Mouse (Mus musculus): Measurements from ENCODE around the gene Mrfap1. TPM values are rescaled to one million over a fixed set of nuclear protein-coding genes. Genes with fewer than 3 reads are reported as not detected.

The Mrfap1 gene
- total and polyA plus RNA-seq, 3 experiments: 211 to 317 (median 312) TPM

DNA sequence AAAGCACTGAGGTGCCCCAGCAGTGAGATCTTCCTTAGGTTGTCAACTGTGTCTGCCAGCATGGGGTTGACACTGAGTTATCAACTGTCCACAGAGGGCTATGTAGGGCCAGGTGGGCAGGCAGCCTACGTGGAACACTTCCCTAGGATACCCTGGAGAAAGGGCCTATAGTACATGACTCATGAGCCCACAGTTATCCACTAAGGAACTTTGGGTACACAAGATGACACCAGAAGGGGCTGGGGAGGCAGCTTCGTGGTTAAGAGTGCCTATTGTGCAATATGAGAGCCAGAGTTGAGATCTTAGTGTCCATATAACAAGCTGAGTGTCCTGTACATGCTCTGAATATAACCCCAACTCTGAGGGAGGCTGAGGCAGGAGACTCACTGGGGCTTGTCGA lies 27.0 kb downstream of the Mrfap1 start:
- no peaks in the 10 kb centered on the region for H3K36me3 ChIP-seq (replicated peaks in 1 of 2; ENCODE audit: control insufficient read depth in 1 of 2, insufficient read depth in 1 of 2, low read length in 1 of 2)
- H3K27ac ChIP-seq (ENCODE audit: insufficient read depth, low read depth): no peak overlapping the region
- no peaks in the 10 kb centered on the region for H3K79me2 ChIP-seq (replicated peaks; ENCODE audit: control insufficient read depth, extremely low read depth, insufficient read depth, poor library complexity, severe bottlenecking)
- peaks cover 45% of the 10 kb centered on the region for H3K27me3 ChIP-seq (replicated peaks)
- no peak overlapping the region for H3K4me3 ChIP-seq (replicated peaks in 1 of 3; ENCODE audit: low read depth in 2 of 3, low read length in 2 of 3, poor library complexity in 1 of 3)
- no peak for DNase-seq (ENCODE audit: extremely low read depth)
- no peak overlapping the region for H3K9ac ChIP-seq (ENCODE audit: insufficient read depth, low read depth)
- no peak overlapping the region for H3K4me2 ChIP-seq (ENCODE audit: insufficient read depth, low read depth, poor library complexity, severe bottlenecking)
- in situ Hi-C loops (cut with MboI; ENCODE audit: low pct_ligation_motif_present, low pct_unique_long_range_greater_than_20kb, low sequenced_read_pairs): no loop called here
- H3K9me3 ChIP-seq (replicated peaks; ENCODE audit: low read length): no peaks in the 10 kb centered on the region
- TF ChIP-seq RCOR1 (conservative IDR thresholded peaks at IDR 0.05; ENCODE audit: low read depth, low read length) (no peak), UBTF (IDR thresholded peaks at IDR 0.05; ENCODE audit: low read depth, low read length) (no peak), EP300 (IDR thresholded peaks at IDR 0.05; ENCODE audit: low read length) (no peak), ZC3H11A (IDR thresholded peaks at IDR 0.05; ENCODE audit: low read depth, low read length) (no peak), MAX (IDR thresholded peaks at IDR 0.05; ENCODE audit: low read length) (no peak), PAX5 (IDR thresholded peaks at IDR 0.05; ENCODE audit: low read length) (no peak), KAT2A (IDR thresholded peaks at IDR 0.05; ENCODE audit: insufficient replicate concordance, low read length) (no peak), RAD21 (IDR thresholded peaks at IDR 0.05; ENCODE audit: low read depth, low read length) (no peak), MAZ (IDR thresholded peaks at IDR 0.05; ENCODE audit: low read depth, low read length) (no peak), USF1 (IDR thresholded peaks at IDR 0.05; ENCODE audit: low read depth, low read length) (no peak), NELFE (IDR thresholded peaks at IDR 0.05; ENCODE audit: low read depth, low read length) (no peak), SIN3A (IDR thresholded peaks at IDR 0.05; ENCODE audit: low read length) (no peak), TBP (conservative IDR thresholded peaks at IDR 0.05; ENCODE audit: low read depth, low read length) (no peak), ELF1 (IDR thresholded peaks at IDR 0.05; ENCODE audit: low read depth, low read length) (no peak), MAFK (IDR thresholded peaks at IDR 0.05; ENCODE audit: insufficient replicate concordance, low read length) (no peak)
- dilution Hi-C loops (cut with MboI; ENCODE audit: extremely low pct_ligation_motif_present, extremely low pct_unique_long_range_greater_than_20kb, low sequenced_read_pairs): no loop called here
- peaks cover 0 to 9% of the 10 kb centered on the region in 2 experiments; a peak in 3 of 4 replicates for H3K4me1 ChIP-seq (ENCODE audit: control insufficient read depth in 1 of 2, insufficient read depth in 2 of 2)

DNA sequence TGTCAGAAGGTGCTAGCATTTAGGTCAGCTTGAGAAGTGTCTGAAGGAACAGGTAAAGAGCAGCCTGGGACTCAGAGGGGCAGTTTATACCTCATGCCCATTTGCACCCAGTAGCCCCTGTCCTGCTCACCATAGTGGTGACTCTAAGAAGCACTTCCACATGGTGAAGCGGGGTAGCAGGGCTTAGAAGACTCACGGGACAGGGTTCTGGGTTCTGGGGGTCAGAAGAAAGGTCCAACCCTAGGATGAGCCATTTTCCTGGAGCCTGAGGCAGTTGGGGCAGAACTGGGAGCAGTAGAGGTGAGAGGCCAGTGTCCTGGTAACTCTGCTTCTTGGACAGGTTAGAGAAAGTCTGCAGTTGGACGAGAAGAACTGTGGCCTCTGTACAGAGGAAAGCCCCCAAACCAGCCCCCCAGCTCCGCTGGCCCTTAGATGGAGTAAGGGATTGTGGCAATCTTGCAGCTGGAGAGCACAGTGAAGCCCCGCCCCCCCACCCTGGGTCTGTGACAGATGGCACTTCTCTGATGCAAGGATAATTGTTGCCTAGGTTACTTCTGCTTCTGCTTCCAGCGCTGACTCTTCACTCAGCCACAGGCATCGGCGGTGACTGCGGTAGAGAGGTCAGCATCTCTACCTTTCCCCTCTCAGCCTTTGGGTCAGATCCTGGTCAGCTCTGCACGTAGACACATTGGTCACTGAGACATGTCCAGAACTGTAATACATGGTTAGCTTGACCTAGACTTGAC lies 29.4 kb downstream of the Mrfap1 start:
- peaks cover 0 to 12% of the 10 kb centered on the region in 2 experiments; a peak in 3 of 4 replicates for H3K4me1 ChIP-seq (ENCODE audit: control insufficient read depth in 1 of 2, insufficient read depth in 2 of 2)
- peaks cover 52% of the 10 kb centered on the region for H3K27me3 ChIP-seq (replicated peaks)
- H3K9me3 ChIP-seq (replicated peaks; ENCODE audit: low read length): peaks cover 18% of the 10 kb centered on the region
- H3K79me2 ChIP-seq (replicated peaks; ENCODE audit: control insufficient read depth, extremely low read depth, insufficient read depth, poor library complexity, severe bottlenecking): no peaks in the 10 kb centered on the region
- no peak overlapping the region for H3K27ac ChIP-seq (ENCODE audit: insufficient read depth, low read depth)
- peak overlapping the region; percentile 26; the same call in 1 of the 2 replicates for H3K4me2 ChIP-seq (ENCODE audit: insufficient read depth, low read depth, poor library complexity, severe bottlenecking)
- in situ Hi-C loops (cut with MboI; ENCODE audit: low pct_ligation_motif_present, low pct_unique_long_range_greater_than_20kb, low sequenced_read_pairs): no loop called here
- peak; percentile 29 for DNase-seq (ENCODE audit: extremely low read depth)
- no peak overlapping the region for H3K9ac ChIP-seq (ENCODE audit: insufficient read depth, low read depth)
- H3K4me3 ChIP-seq (replicated peaks in 1 of 3; ENCODE audit: low read depth in 2 of 3, low read length in 2 of 3, poor library complexity in 1 of 3): no peak overlapping the region
- dilution Hi-C loops (cut with MboI; ENCODE audit: extremely low pct_ligation_motif_present, extremely low pct_unique_long_range_greater_than_20kb, low sequenced_read_pairs): no loop called here
- H3K36me3 ChIP-seq (replicated peaks in 1 of 2; ENCODE audit: control insufficient read depth in 1 of 2, insufficient read depth in 1 of 2, low read length in 1 of 2): no peaks in the 10 kb centered on the region
- TF ChIP-seq MEF2A (IDR thresholded peaks at IDR 0.05; ENCODE audit: borderline replicate concordance, low read depth, low read length) (no peak), GABPA (IDR thresholded peaks at IDR 0.05; ENCODE audit: insufficient replicate concordance, low read depth, low read length) (no peak), RAD21 (IDR thresholded peaks at IDR 0.05; ENCODE audit: low read depth, low read length) (no peak), MAZ (IDR thresholded peaks at IDR 0.05; ENCODE audit: low read depth, low read length) (no peak), ELF1 (IDR thresholded peaks at IDR 0.05; ENCODE audit: low read depth, low read length) (no peak), CHD1 (IDR thresholded peaks at IDR 0.05; ENCODE audit: low read depth, low read length) (no peak), TCF12 (IDR thresholded peaks at IDR 0.05; ENCODE audit: low read depth, low read length) (no peak), MAFK (IDR thresholded peaks at IDR 0.05; ENCODE audit: insufficient replicate concordance, low read length) (no peak), POLR2AphosphoS2 (IDR thresholded peaks at IDR 0.05; ENCODE audit: low read depth, low read length) (no peak), TBP (conservative IDR thresholded peaks at IDR 0.05; ENCODE audit: low read depth, low read length) (no peak), MXI1 (IDR thresholded peaks at IDR 0.05; ENCODE audit: low read depth, low read length) (no peak), SMC3 (IDR thresholded peaks at IDR 0.05; ENCODE audit: low read depth, low read length) (no peak), HCFC1 (IDR thresholded peaks at IDR 0.05; ENCODE audit: low read depth, low read length) (no peak), ZKSCAN1 (IDR thresholded peaks at IDR 0.05; ENCODE audit: borderline replicate concordance, low read depth, low read length) (no peak), PAX5 (IDR thresholded peaks at IDR 0.05; ENCODE audit: low read length) (no peak), JUN (IDR thresholded peaks at IDR 0.05; ENCODE audit: insufficient read depth, low read depth, low read length) (no peak), IRF4 (IDR thresholded peaks at IDR 0.05; ENCODE audit: low read depth, low read length) (no peak), MAX (IDR thresholded peaks at IDR 0.05; ENCODE audit: low read length) (no peak)

Measured in CH12.LX (cell line).